Comparison of ENCODE assay signal across 25 mouse cellular contexts in genomic region chr14:12149529-12149928, GRCm38 (mm10).
"Had no signal": no experiment of that assay in that cellular context is flagged by ENCODE, and none has a peak within 500 bp of the region (broad histone marks: within the 10 kb centered on the region; RNA-seq: fewer than 3 reads in every experiment).

No protein-coding gene starts in this region.

- H3K27ac ChIP-seq: heart, adult 2 months; heart, embryonic 13.5 days; heart, embryonic 15.5 days; hindbrain, embryonic 13.5 days; hindbrain, embryonic 15.5 days; hindbrain, postnatal 0 days; kidney, embryonic 15.5 days; kidney, postnatal 0 days; limb, embryonic 10.5 days; limb, embryonic 12.5 days; liver, embryonic 13.5 days had no signal

- H3K4me3 ChIP-seq: heart, adult 2 months; heart, embryonic 13.5 days; heart, embryonic 15.5 days; hindbrain, embryonic 13.5 days; hindbrain, embryonic 15.5 days; kidney, embryonic 15.5 days; limb, embryonic 10.5 days; limb, embryonic 12.5 days; liver, embryonic 13.5 days had no signal

- H3K4me1 ChIP-seq: heart, embryonic 13.5 days; heart, embryonic 15.5 days; hindbrain, embryonic 15.5 days; kidney, embryonic 15.5 days; limb, embryonic 12.5 days; liver, embryonic 13.5 days had no signal

- H3K36me3 ChIP-seq: heart, embryonic 15.5 days; liver, embryonic 13.5 days had no signal

- H3K9me3 ChIP-seq: heart, embryonic 13.5 days; heart, embryonic 15.5 days; hindbrain, embryonic 13.5 days; hindbrain, embryonic 15.5 days; kidney, embryonic 15.5 days; limb, embryonic 10.5 days; limb, embryonic 12.5 days; liver, embryonic 13.5 days had no signal

- H3K4me2 ChIP-seq: heart, embryonic 11.5 days; heart, embryonic 13.5 days; heart, embryonic 15.5 days; hindbrain, embryonic 13.5 days; hindbrain, embryonic 15.5 days; kidney, embryonic 15.5 days; limb, embryonic 12.5 days; liver, embryonic 13.5 days had no signal

- ATAC-seq: forebrain, postnatal 0 days; hindbrain, postnatal 0 days had no signal

- H3K9ac ChIP-seq: forebrain, postnatal 0 days; heart, embryonic 13.5 days; heart, embryonic 15.5 days; hindbrain, embryonic 13.5 days; hindbrain, embryonic 15.5 days; kidney, embryonic 15.5 days; limb, embryonic 12.5 days; liver, embryonic 13.5 days had no signal

- DNase-seq: forebrain, postnatal 0 days; gastrocnemius, postnatal 14 days; gastrocnemius, postnatal 36 days; heart, adult 11 months; heart, adult 2 months; heart, postnatal 14 days; heart, postnatal 36 days; kidney, adult 11 months; kidney, adult 2 months; kidney, adult 9 months; kidney, postnatal 14 days; kidney, postnatal 36 days; layer of hippocampus, adult 9-11 months; layer of hippocampus, postnatal 36 days; liver, embryonic 13.5 days had no signal

- H3K27me3 ChIP-seq: heart, embryonic 13.5 days; heart, embryonic 15.5 days; hindbrain, embryonic 13.5 days; hindbrain, embryonic 15.5 days; kidney, embryonic 15.5 days; limb, embryonic 12.5 days; liver, embryonic 13.5 days had no signal
